Mouse (Mus musculus) CH12.LX (cell line): Measurements from ENCODE around the gene Tmem150a. TPM values are rescaled to one million over a fixed set of nuclear protein-coding genes. Genes with fewer than 3 reads are reported as not detected.

ENCODE experiments used
- DNase-seq: peaks from one replicate; pipeline ENCODE4 v3.0.0-alpha.2; 2013; ENCODE audit errors: extremely low read depth
- H3K27ac ChIP-seq: 2 replicates; pipeline ENCODE4 v1.5.1; 2012; ENCODE audit warnings: low read depth, mild to moderate bottlenecking, control low read depth, moderate library complexity; ENCODE audit not compliant: insufficient read depth
- H3K27me3 ChIP-seq: replicated peaks from 2 replicates; pipeline ENCODE3; 2012; ENCODE audit warnings: inconsistent platforms
- H3K36me3 ChIP-seq, 2 experiments: replicated peaks in 1 of 2; 2 replicates each; pipeline versions ENCODE3 to v1.6.1; 2012; ENCODE audit warnings: inconsistent platforms in 1 of 2, low read length in 1 of 2, mild to moderate bottlenecking in 1 of 2, mixed read lengths in 1 of 2, moderate library complexity in 1 of 2; ENCODE audit not compliant: control insufficient read depth in 1 of 2, insufficient read depth in 1 of 2
- H3K4me1 ChIP-seq, 2 experiments: 2 replicates each; pipeline ENCODE4 v1.6.1; 2012; ENCODE audit warnings: inconsistent platforms in 1 of 2, moderate library complexity in 1 of 2; ENCODE audit not compliant: insufficient read depth in 2 of 2, control insufficient read depth in 1 of 2
- H3K4me2 ChIP-seq: 2 replicates; pipeline ENCODE4 v1.6.1; 2012; ENCODE audit warnings: low read depth, mild to moderate bottlenecking, control low read depth; ENCODE audit not compliant: poor library complexity, insufficient read depth, severe bottlenecking
- H3K4me3 ChIP-seq, 3 experiments: fragments of 150-350 bp in 1 of 3; sonication (generic) in 1 of 3; replicated peaks in 1 of 3; 2 replicates each; pipeline versions ENCODE3 to v1.5.1; 2011 to 2012; ENCODE audit warnings: low read depth in 2 of 3, low read length in 2 of 3, mild to moderate bottlenecking in 2 of 3, moderate library complexity in 2 of 3, control low read depth in 1 of 3, improper control_type of control experiment in 1 of 3, inconsistent platforms in 1 of 3, mixed read lengths in 1 of 3; ENCODE audit not compliant: poor library complexity in 1 of 3
- H3K79me2 ChIP-seq: replicated peaks from 2 replicates; pipeline ENCODE4 v1.6.1; 2012; ENCODE audit warnings: mild to moderate bottlenecking, moderate library complexity; ENCODE audit not compliant: control insufficient read depth, poor library complexity, insufficient read depth, severe bottlenecking; ENCODE audit errors: extremely low read depth
- H3K9ac ChIP-seq: 2 replicates; pipeline ENCODE4 v1.6.1; 2012; ENCODE audit warnings: low read depth, mild to moderate bottlenecking, control low read depth, moderate library complexity; ENCODE audit not compliant: insufficient read depth
- H3K9me3 ChIP-seq: replicated peaks from 2 replicates; pipeline ENCODE3; 2012; ENCODE audit warnings: low read length, inconsistent platforms, mixed read lengths
- BHLHE40 ChIP-seq: IDR thresholded peaks from 2 replicates; pipeline ENCODE4 v1.6.1; 2011; ENCODE audit warnings: mild to moderate bottlenecking, low read depth, low read length, improper control_type of control experiment
- CHD1 ChIP-seq: IDR thresholded peaks from 2 replicates; pipeline ENCODE4 v1.6.1; 2012; ENCODE audit warnings: low read depth, low read length, improper control_type of control experiment, inconsistent platforms
- CHD2 ChIP-seq: IDR thresholded peaks from 2 replicates; pipeline ENCODE4 v1.6.1; 2011; ENCODE audit warnings: low read length, improper control_type of control experiment
- CTCF ChIP-seq, 2 experiments: IDR thresholded peaks in 1 of 2; conservative IDR thresholded peaks in 1 of 2; 2 replicates each; pipeline ENCODE4 v1.5.1; 2011 to 2012; ENCODE audit warnings: low read depth in 2 of 2, low read length in 2 of 2, improper control_type of control experiment in 1 of 2, inconsistent platforms in 1 of 2, mild to moderate bottlenecking in 1 of 2, moderate library complexity in 1 of 2
- E2F4 ChIP-seq: IDR thresholded peaks from 2 replicates; pipeline ENCODE4 v1.6.1; 2011; ENCODE audit warnings: low read depth, low read length, improper control_type of control experiment; ENCODE audit not compliant: insufficient replicate concordance
- ELF1 ChIP-seq: IDR thresholded peaks from 2 replicates; pipeline ENCODE4 v1.6.1; 2014; ENCODE audit warnings: low read depth, mild to moderate bottlenecking, inconsistent platforms, low read length, improper control_type of control experiment
- EP300 ChIP-seq: IDR thresholded peaks from 2 replicates; pipeline ENCODE4 v1.6.1; 2011; ENCODE audit warnings: low read length, improper control_type of control experiment
- ETS1 ChIP-seq: conservative IDR thresholded peaks from 2 replicates; pipeline ENCODE4 v1.6.1; 2012; ENCODE audit warnings: low read depth, mild to moderate bottlenecking, inconsistent platforms, low read length, improper control_type of control experiment, moderate library complexity
- GABPA ChIP-seq: IDR thresholded peaks from 2 replicates; pipeline ENCODE4 v1.6.1; 2012; ENCODE audit warnings: low read depth, low read length, improper control_type of control experiment, inconsistent platforms; ENCODE audit not compliant: insufficient replicate concordance
- HCFC1 ChIP-seq: IDR thresholded peaks from 2 replicates; pipeline ENCODE4 v1.6.1; 2012; ENCODE audit warnings: low read depth, mild to moderate bottlenecking, inconsistent platforms, low read length, improper control_type of control experiment
- IRF4 ChIP-seq: IDR thresholded peaks from 2 replicates; pipeline ENCODE4 v1.6.1; 2014; ENCODE audit warnings: low read depth, mild to moderate bottlenecking, inconsistent platforms, low read length, improper control_type of control experiment
- JUN ChIP-seq: IDR thresholded peaks from 2 replicates; pipeline ENCODE4 v1.6.1; 2011; ENCODE audit warnings: low read depth, mild to moderate bottlenecking, low read length, improper control_type of control experiment, moderate library complexity; ENCODE audit not compliant: insufficient read depth
- JUND ChIP-seq: conservative IDR thresholded peaks from 2 replicates; pipeline ENCODE4 v1.6.1; 2011; ENCODE audit warnings: low read depth, low read length, improper control_type of control experiment
- KAT2A ChIP-seq: IDR thresholded peaks from 2 replicates; pipeline ENCODE4 v1.6.1; 2012; ENCODE audit warnings: low read length, improper control_type of control experiment, inconsistent platforms; ENCODE audit not compliant: insufficient replicate concordance
- MAFK ChIP-seq: IDR thresholded peaks from 2 replicates; pipeline ENCODE4 v1.6.1; 2011; ENCODE audit warnings: low read length, improper control_type of control experiment; ENCODE audit not compliant: insufficient replicate concordance
- MAX ChIP-seq: IDR thresholded peaks from 2 replicates; pipeline ENCODE4 v1.6.1; 2011; ENCODE audit warnings: low read length, improper control_type of control experiment
- MAZ ChIP-seq: IDR thresholded peaks from 2 replicates; pipeline ENCODE4 v1.6.1; 2012; ENCODE audit warnings: low read depth, mild to moderate bottlenecking, inconsistent platforms, low read length, improper control_type of control experiment, moderate library complexity
- MEF2A ChIP-seq: IDR thresholded peaks from 2 replicates; pipeline ENCODE4 v1.6.1; 2014; ENCODE audit warnings: low read depth, mild to moderate bottlenecking, inconsistent platforms, low read length, improper control_type of control experiment, borderline replicate concordance
- MXI1 ChIP-seq: IDR thresholded peaks from 2 replicates; pipeline ENCODE4 v1.6.1; 2011; ENCODE audit warnings: mild to moderate bottlenecking, low read depth, low read length, improper control_type of control experiment
- MYC ChIP-seq: IDR thresholded peaks from 2 replicates; pipeline ENCODE4 v1.6.1; 2011; ENCODE audit warnings: low read depth, mild to moderate bottlenecking, improper control_type of control experiment, low read length
- NELFE ChIP-seq: IDR thresholded peaks from 2 replicates; pipeline ENCODE4 v1.6.1; 2011; ENCODE audit warnings: low read depth, low read length, improper control_type of control experiment
- NRF1 ChIP-seq: IDR thresholded peaks from 2 replicates; pipeline ENCODE4 v1.6.1; 2014; ENCODE audit warnings: low read depth, mild to moderate bottlenecking, inconsistent platforms, low read length, improper control_type of control experiment, moderate library complexity
- PAX5 ChIP-seq: IDR thresholded peaks from 2 replicates; pipeline ENCODE4 v1.6.1; 2012; ENCODE audit warnings: low read length, inconsistent platforms, mixed read lengths
- POLR2A ChIP-seq: IDR thresholded peaks from 2 replicates; pipeline ENCODE4 v1.6.1; 2011; ENCODE audit warnings: low read depth, mild to moderate bottlenecking, improper control_type of control experiment, low read length
- POLR2AphosphoS2 ChIP-seq: IDR thresholded peaks from 2 replicates; pipeline ENCODE4 v1.6.1; 2011; ENCODE audit warnings: low read depth, low read length, improper control_type of control experiment
- RAD21 ChIP-seq: IDR thresholded peaks from 2 replicates; pipeline ENCODE4 v1.6.1; 2011; ENCODE audit warnings: low read depth, mild to moderate bottlenecking, low read length, improper control_type of control experiment, moderate library complexity
- RCOR1 ChIP-seq: conservative IDR thresholded peaks from 2 replicates; pipeline ENCODE4 v1.6.1; 2012; ENCODE audit warnings: low read depth, mild to moderate bottlenecking, inconsistent platforms, low read length, improper control_type of control experiment
- SIN3A ChIP-seq: IDR thresholded peaks from 2 replicates; pipeline ENCODE4 v1.6.1; 2012; ENCODE audit warnings: low read length, improper control_type of control experiment, inconsistent platforms
- SMC3 ChIP-seq: IDR thresholded peaks from 2 replicates; pipeline ENCODE4 v1.6.1; 2011; ENCODE audit warnings: low read depth, low read length, improper control_type of control experiment
- TBP ChIP-seq: conservative IDR thresholded peaks from 2 replicates; pipeline ENCODE4 v1.6.1; 2011; ENCODE audit warnings: low read depth, low read length, improper control_type of control experiment
- TCF12 ChIP-seq: IDR thresholded peaks from 2 replicates; pipeline ENCODE4 v1.6.1; 2014; ENCODE audit warnings: low read depth, mild to moderate bottlenecking, inconsistent platforms, low read length, improper control_type of control experiment
- UBTF ChIP-seq: IDR thresholded peaks from 2 replicates; pipeline ENCODE4 v1.6.1; 2012; ENCODE audit warnings: low read depth, mild to moderate bottlenecking, inconsistent platforms, low read length, improper control_type of control experiment, moderate library complexity
- USF1 ChIP-seq: IDR thresholded peaks from 2 replicates; pipeline ENCODE4 v1.6.1; 2014; ENCODE audit warnings: low read depth, mild to moderate bottlenecking, inconsistent platforms, low read length, improper control_type of control experiment
- USF2 ChIP-seq: conservative IDR thresholded peaks from 2 replicates; pipeline ENCODE4 v1.6.1; 2011; ENCODE audit warnings: low read depth, low read length, improper control_type of control experiment
- ZC3H11A ChIP-seq: IDR thresholded peaks from 2 replicates; pipeline ENCODE4 v1.6.1; 2012; ENCODE audit warnings: low read depth, mild to moderate bottlenecking, inconsistent platforms, low read length, improper control_type of control experiment
- ZKSCAN1 ChIP-seq: IDR thresholded peaks from 2 replicates; pipeline ENCODE4 v1.6.1; 2012; ENCODE audit warnings: low read depth, inconsistent platforms, low read length, improper control_type of control experiment, borderline replicate concordance
- ZMIZ1 ChIP-seq: IDR thresholded peaks from 2 replicates; pipeline ENCODE4 v1.6.1; 2012; ENCODE audit warnings: low read depth, mild to moderate bottlenecking, inconsistent platforms, low read length, improper control_type of control experiment
- ZNF384 ChIP-seq: IDR thresholded peaks from 2 replicates; pipeline ENCODE4 v1.6.1; 2012; ENCODE audit warnings: low read depth, low read length, improper control_type of control experiment, inconsistent platforms
- dilution Hi-C: fragments of 300-500 bp; cut with MboI; formaldehyde crosslinking; loops from 2 replicates; pipeline ENCODE4 v1.14.3; 2020; ENCODE audit warnings: low sequenced_read_pairs; ENCODE audit not compliant: extremely low pct_unique_long_range_greater_than_20kb, extremely low pct_ligation_motif_present
- in situ Hi-C: fragments of 300-500 bp; cut with MboI; formaldehyde crosslinking; loops from 3 replicates; pipeline ENCODE4 v1.14.3; 2019; ENCODE audit warnings: low sequenced_read_pairs, low pct_ligation_motif_present, low pct_unique_long_range_greater_than_20kb, mixed read lengths
- polyA plus RNA-seq: library from polyadenylated mRNA; unstranded; fragments of >175 nt; gene quantifications from 2 replicates; pipeline ENCODE4 v1.2.1, GENCODE M21; 2012; ENCODE audit warnings: low read depth; ENCODE audit not compliant: insufficient read length
- total RNA-seq, 2 experiments: library from RNA; depleted of rRNA; stranded (reverse); fragments of 300-350 nt in 1 of 2; fragments of >200 nt in 1 of 2; gene quantifications; 2 replicates each; pipeline ENCODE4 v1.2.3; 2012 to 2014

Gene Tmem150a
- total and polyA plus RNA-seq, 3 experiments = 0.24 to 0.93 (median 0.59) TPM

GRCm38 (mm10) chr6:72407119-72407518 lies 51.9 kb downstream of the Tmem150a start:
- no peak overlapping the region for H3K27ac ChIP-seq

More at GRCm38 (mm10) chr6:72407119-72407518, 51.9 kb downstream of the Tmem150a start:
- H3K9me3 ChIP-seq = no peaks in the 10 kb centered on the region
- peak; percentile 95 for DNase-seq
- H3K27me3 ChIP-seq = no peaks in the 10 kb centered on the region
- TF ChIP-seq MXI1 (no peak), MEF2A (peak; percentile 60; the same call in 1 of the 2 replicates), SMC3 (peak; percentile 97), NRF1 (no peak), JUND (no peak), CHD2 (no peak), ZKSCAN1 (no peak), SIN3A (peak; percentile 33; the same call in 1 of the 2 replicates), MAFK (no peak), CHD1 (no peak), USF1 (no peak), PAX5 (no peak), UBTF (no peak), BHLHE40 (no peak), ZMIZ1 (no peak), POLR2AphosphoS2 (no peak), GABPA (no peak), KAT2A (no peak), MAZ (no peak), CTCF (conservative IDR thresholded peaks at IDR 0.05 in 1 of 2, IDR thresholded peaks at IDR 0.05 in 1 of 2; ENCODE audit: low read depth in 2 of 2, low read length in 2 of 2) (peak; percentile 92 to 99), ZC3H11A (no peak; the same call in 1 of the 2 replicates), USF2 (no peak), ELF1 (peak; percentile 25; the same call in 1 of the 2 replicates), POLR2A (no peak), HCFC1 (no peak), ZNF384 (peak; percentile 44; the same call in 1 of the 2 replicates), EP300 (no peak), RCOR1 (no peak), JUN (no peak), MYC (peak; percentile 86), RAD21 (peak; percentile 66), E2F4 (no peak), ETS1 (no peak), MAX (peak; percentile 46; the same call in 1 of the 2 replicates), TBP (no peak), TCF12 (peak; percentile 66; the same call in 1 of the 2 replicates), IRF4 (peak; percentile 42; the same call in 1 of the 2 replicates), NELFE (peak; percentile 81; the same call in 1 of the 2 replicates)
- H3K4me2 ChIP-seq = no peak overlapping the region
- H3K79me2 ChIP-seq = no peaks in the 10 kb centered on the region
- H3K9ac ChIP-seq = no peak overlapping the region
- in situ Hi-C loops (loop anchor here (25.0 kb wide), 1 partner anchor 430 kb away; no protein-coding TSS in a partner anchor), dilution Hi-C loops (no loop called here)
- H3K4me3 ChIP-seq = no peak overlapping the region
- H3K36me3 ChIP-seq = no peaks in the 10 kb centered on the region
- peaks cover 4 to 13% of the 10 kb centered on the region in 2 experiments for H3K4me1 ChIP-seq
